Mouse (Mus musculus) heart, adult 2 months (tissue): Measurements from ENCODE around the gene Ehd1. TPM values are rescaled to one million over a fixed set of nuclear protein-coding genes. Genes with fewer than 3 reads are reported as not detected.
A peak's percentile ranks its signal among the peaks of the same experiment; 100 is the strongest.
"Not testable (repeated sequence)": the region's sequence is repeated elsewhere in the genome, so short reads cannot be mapped to it uniquely, and the experiment has no call there.

ENCODE experiments used
- DNase-seq, 2 experiments: peaks; one replicate each; pipeline ENCODE4 v3.0.0; 2021
- H3K27ac ChIP-seq: fragments of 200-600 bp; 2 replicates; pipeline ENCODE4 v1.8.1; 2022
- H3K27me3 ChIP-seq: fragments of 200-500 bp; 2 replicates; pipeline ENCODE4 v1.6.1; 2012; ENCODE audit warnings: mild to moderate bottlenecking, low read length, inconsistent platforms, mixed read lengths; ENCODE audit not compliant: control insufficient read depth, insufficient read depth
- H3K36me3 ChIP-seq: fragments of 200-500 bp; 2 replicates; pipeline ENCODE4 v1.6.1; 2012; ENCODE audit warnings: low read length, inconsistent platforms; ENCODE audit not compliant: control insufficient read depth, insufficient read depth
- H3K4me1 ChIP-seq: fragments of 200-500 bp; 2 replicates; pipeline ENCODE4 v1.6.1; 2011; ENCODE audit warnings: low read length; ENCODE audit not compliant: control insufficient read depth, insufficient read depth
- H3K4me3 ChIP-seq: fragments of 200-600 bp; 2 replicates; pipeline ENCODE4 v1.8.1; 2022
- H3K79me2 ChIP-seq: fragments of 200-500 bp; replicated peaks from 2 replicates; pipeline ENCODE4 v1.6.1; 2012; ENCODE audit warnings: mild to moderate bottlenecking, inconsistent platforms, low read length, moderate library complexity, mixed read lengths; ENCODE audit not compliant: control insufficient read depth, insufficient read depth
- H3K9ac ChIP-seq: fragments of 200-500 bp; 2 replicates; pipeline ENCODE4 v1.6.1; 2012; ENCODE audit warnings: low read depth, mild to moderate bottlenecking, control low read depth, inconsistent platforms, low read length, mixed read lengths
- CTCF ChIP-seq: fragments of 200-600 bp; IDR thresholded peaks from 2 replicates; pipeline ENCODE4 v1.8.1; 2022; ENCODE audit warnings: antibody characterized with exemption, mild to moderate bottlenecking, moderate library complexity
- EP300 ChIP-seq: fragments of 200-500 bp; IDR thresholded peaks from 2 replicates; pipeline ENCODE4 v1.6.1; 2011; ENCODE audit warnings: low read depth, low read length, control low read depth; ENCODE audit not compliant: insufficient read depth
- POLR2A ChIP-seq: fragments of 200-500 bp; IDR thresholded peaks from 2 replicates; pipeline ENCODE4 v1.6.1; 2011; ENCODE audit warnings: mild to moderate bottlenecking, low read depth, low read length, control low read depth; ENCODE audit not compliant: insufficient read depth
- WGBS: fragments of 180-500 bp; shearing (Covaris S2); methylation state at CpG from one replicate; pipeline ENCODE4 v1.1.7; 2018; 5-methylcytosine and 5-hydroxymethylcytosine counted together
- intact Hi-C: fragments of 180-260 bp; cut with DNase I; formaldehyde crosslinking; loops from one replicate; pipeline ENCODE4 v1.15.1; 2025
- polyA plus RNA-seq: library from polyadenylated mRNA; depleted of rRNA; stranded (reverse); fragments of >200 nt; gene quantifications from 2 replicates; pipeline ENCODE4 v1.2.3, GENCODE M21; 2012
- total RNA-seq, 2 experiments: library from RNA; stranded (reverse); gene quantifications; 2 replicates each; pipeline ENCODE4 v1.2.3; 2021

The Ehd1 gene
- total and polyA plus RNA-seq, 3 experiments = 98.0 to 142 (median 120) TPM

GRCm38 (mm10) chr19:6285226-6285625 lies 8.7 kb downstream of the Ehd1 start:
- Histone ChIP-seq H3K27ac (peak overlapping the region; percentile 91), H3K27me3 (no peaks in the 10 kb centered on the region), H3K4me3 (peak overlapping the region; percentile 25; the same call in 1 of the 2 replicates), H3K36me3 (peaks cover 78% of the 10 kb centered on the region), H3K9ac (no peak overlapping the region; the same call in 1 of the 2 replicates), H3K4me1 (peaks cover 60% of the 10 kb centered on the region), H3K79me2 (peaks cover 8% of the 10 kb centered on the region)
- WGBS = 42% methylated on average over 8 of the region's 8 CpGs
- intact Hi-C loops = no loop called here
- TF ChIP-seq POLR2A (no peak), CTCF (no peak), EP300 (no peak)
- DNase-seq = no peak

- no peak for DNase-seq
- TF ChIP-seq POLR2A (no peak), CTCF (no peak), EP300 (peak; percentile 65; the same call in 1 of the 2 replicates)
- Histone ChIP-seq H3K9ac (peak overlapping the region; percentile 55), H3K4me3 (peak overlapping the region; percentile 28), H3K27me3 (no peaks in the 10 kb centered on the region), H3K4me1 (peaks cover 59% of the 10 kb centered on the region), H3K27ac (peak overlapping the region; percentile 91), H3K79me2 (peaks cover 8% of the 10 kb centered on the region), H3K36me3 (peaks cover 75% of the 10 kb centered on the region)
- 19% methylated on average over 7 of the region's 7 CpGs for WGBS
- intact Hi-C loops = no loop called here
These were observed 9.3 kb downstream of the Ehd1 start for GRCm38 (mm10) chr19:6285632-6286433.

GRCm38 (mm10) chr19:6286434-6287401 lies 10.2 kb downstream of the Ehd1 start:
- Histone ChIP-seq H3K36me3 (peaks cover 69% of the 10 kb centered on the region), H3K4me1 (peaks cover 59% of the 10 kb centered on the region), H3K27me3 (no peaks in the 10 kb centered on the region), H3K27ac (peak overlapping the region; percentile 91), H3K4me3 (peak overlapping the region; percentile 28), H3K79me2 (peaks cover 11% of the 10 kb centered on the region), H3K9ac (peak overlapping the region; percentile 55)
- intact Hi-C loops = no loop called here
- TF ChIP-seq CTCF = no peak
- TF ChIP-seq POLR2A = peak; percentile 32; the same call in 1 of the 2 replicates
- TF ChIP-seq EP300 = peak; percentile 68; the same call in 1 of the 2 replicates
- 33% methylated on average over 19 of the region's 19 CpGs for WGBS
- DNase-seq = peak; percentile 71 to 75

GRCm38 (mm10) chr19:6288236-6288894 lies 11.8 kb downstream of the Ehd1 start:
- peaks cover 11% of the 10 kb centered on the region for H3K79me2 ChIP-seq
- WGBS = 39% methylated on average over 13 of the region's 13 CpGs
- peaks cover 70% of the 10 kb centered on the region for H3K4me1 ChIP-seq
- H3K36me3 ChIP-seq = peaks cover 62% of the 10 kb centered on the region
- peak overlapping the region; percentile 30; the same call in 1 of the 2 replicates for H3K9ac ChIP-seq
- peak overlapping the region; percentile 91 for H3K27ac ChIP-seq
- peak; percentile 64 to 72 for DNase-seq
- intact Hi-C loops = loop anchor here (1.0 kb wide), 1 partner anchor 12 kb away; no protein-coding TSS in a partner anchor
- H3K4me3 ChIP-seq = no peak overlapping the region
- TF ChIP-seq EP300 (0 out of 2 replicates have a peak, but pooled peaks have one; percentile 59), CTCF (peak; percentile 22; the same call in 1 of the 2 replicates), POLR2A (0 out of 2 replicates have a peak, but pooled peaks have one; percentile 10)
- H3K27me3 ChIP-seq = no peaks in the 10 kb centered on the region

GRCm38 (mm10) chr19:6289696-6290238 lies 13.2 kb downstream of the Ehd1 start:
- H3K4me1 ChIP-seq = peaks cover 66% of the 10 kb centered on the region
- H3K9ac ChIP-seq = 0 out of 2 replicates have a peak overlapping the region, but pooled peaks have one; percentile 10
- H3K79me2 ChIP-seq = peaks cover 11% of the 10 kb centered on the region; the same call in 1 of the 2 replicates
- TF ChIP-seq CTCF (peak; percentile 26), POLR2A (no peak), EP300 (no peak)
- no peak overlapping the region for H3K4me3 ChIP-seq
- DNase-seq = no peak
- WGBS = 88% methylated on average over 14 of the region's 14 CpGs
- intact Hi-C loops = no loop called here
- peaks cover 56% of the 10 kb centered on the region for H3K36me3 ChIP-seq
- peak overlapping the region; percentile 91 for H3K27ac ChIP-seq
- H3K27me3 ChIP-seq = no peaks in the 10 kb centered on the region

- intact Hi-C loops, DNase-seq, H3K27me3 ChIP-seq: not testable (repeated sequence)
- peak overlapping the region; percentile 91 for H3K27ac ChIP-seq
- H3K4me3 ChIP-seq = peak overlapping the region; percentile 24; the same call in 1 of the 2 replicates
- H3K4me1 ChIP-seq = peaks cover 64% of the 10 kb centered on the region
- H3K79me2 ChIP-seq = peaks cover 11% of the 10 kb centered on the region; the same call in 1 of the 2 replicates
- 0 out of 2 replicates have a peak overlapping the region, but pooled peaks have one; percentile 27 for H3K9ac ChIP-seq
- WGBS = 81% methylated on average over 6 of the region's 6 CpGs
- H3K36me3 ChIP-seq = peaks cover 53% of the 10 kb centered on the region
These were observed 14.2 kb downstream of the Ehd1 start for GRCm38 (mm10) chr19:6290720-6291116.
